Mouse (Mus musculus) ZHBTc4 (cell line): ENCODE measurements around the gene Cfdp1.
"Not testable (repeated sequence)": the region's sequence is repeated elsewhere in the genome, so short reads cannot be mapped to it uniquely, and the experiment has no call there.

Experiments
- DNase-seq: peaks from one replicate; pipeline ENCODE4 v3.0.0-alpha.2; 2011; ENCODE audit warnings: low read depth, low spot score

Cfdp1 gene

DNA sequence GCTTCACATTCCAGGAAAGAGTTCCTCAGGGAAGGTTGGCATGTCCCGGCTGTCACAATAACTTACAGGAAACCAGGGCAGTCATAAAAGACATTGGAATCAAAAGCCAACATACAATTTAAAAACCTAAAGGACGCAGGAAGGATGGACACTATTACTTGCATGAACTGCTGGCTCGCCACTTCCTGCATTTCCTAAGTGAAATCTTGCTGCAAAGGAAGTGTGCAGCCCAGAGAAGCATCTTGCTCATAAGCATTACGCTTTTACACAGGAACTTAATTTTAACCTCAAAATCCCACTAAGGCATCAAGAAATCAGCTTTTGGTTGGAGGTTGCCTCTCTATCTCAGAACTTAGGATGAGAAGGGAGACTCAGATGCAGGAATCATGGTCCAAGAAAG lies 9.2 kb upstream of the Cfdp1 start:
- no peak for DNase-seq

DNA sequence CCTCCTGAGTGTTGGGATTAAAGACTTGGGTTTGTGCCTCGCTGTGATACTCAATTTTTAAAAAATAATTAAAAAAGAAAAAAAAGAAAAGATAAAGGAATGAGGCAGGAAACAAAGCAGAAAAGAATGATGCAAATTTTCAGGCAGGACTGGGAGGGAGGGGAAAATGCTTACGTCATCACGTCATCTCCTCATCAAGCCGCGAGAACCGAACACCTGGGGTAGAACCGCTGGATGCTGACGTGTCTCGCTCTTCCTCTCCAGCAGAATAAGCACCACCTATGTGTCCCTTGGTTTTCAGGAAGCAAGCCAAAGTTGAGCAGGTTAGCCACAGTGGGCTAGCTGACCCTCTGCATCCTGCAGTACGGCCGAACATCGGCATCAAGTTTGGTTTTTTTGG lies 1.9 kb upstream of the Cfdp1 start:
- peak; percentile 76 for DNase-seq

DNA sequence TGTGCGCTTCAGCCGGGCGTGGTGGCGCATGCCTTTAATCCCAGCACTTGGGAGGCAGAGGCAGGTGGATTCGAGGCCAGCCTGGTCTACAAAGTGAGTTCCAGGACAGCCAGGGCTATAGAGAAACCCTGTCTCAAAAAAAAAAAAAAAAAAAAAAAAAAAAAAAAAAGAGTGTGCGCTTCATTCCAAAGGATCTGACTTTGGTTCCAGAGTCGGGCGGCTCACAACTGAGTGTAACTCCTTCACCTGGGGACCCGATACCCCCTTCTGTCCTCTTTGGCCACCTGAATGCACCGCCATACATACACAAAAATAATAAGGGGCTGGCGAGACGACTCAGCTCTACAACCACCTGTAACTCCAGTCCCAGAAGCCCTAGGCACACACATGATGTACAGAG lies 872 bp downstream of the Cfdp1 start:
- not testable (repeated sequence) for DNase-seq

DNA sequence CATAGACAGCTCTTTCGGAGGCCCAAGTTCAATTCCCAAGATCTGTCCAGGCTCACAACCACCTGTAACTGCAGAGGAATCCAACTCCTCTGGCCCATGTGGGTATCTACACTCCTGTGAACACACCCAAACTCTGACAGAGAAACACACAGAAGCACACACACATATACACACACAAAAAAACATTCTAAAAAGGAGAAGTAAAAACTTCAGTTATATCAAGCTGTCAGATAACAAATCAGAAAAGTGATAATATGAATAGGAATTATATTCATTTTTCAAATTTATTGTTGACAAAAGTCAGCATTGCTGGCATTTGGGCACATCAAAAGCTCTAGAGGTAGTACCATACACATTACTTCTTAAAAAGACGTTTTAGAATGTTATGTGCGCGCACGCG lies 7.3 kb downstream of the Cfdp1 start:
- DNase-seq: no peak

DNA sequence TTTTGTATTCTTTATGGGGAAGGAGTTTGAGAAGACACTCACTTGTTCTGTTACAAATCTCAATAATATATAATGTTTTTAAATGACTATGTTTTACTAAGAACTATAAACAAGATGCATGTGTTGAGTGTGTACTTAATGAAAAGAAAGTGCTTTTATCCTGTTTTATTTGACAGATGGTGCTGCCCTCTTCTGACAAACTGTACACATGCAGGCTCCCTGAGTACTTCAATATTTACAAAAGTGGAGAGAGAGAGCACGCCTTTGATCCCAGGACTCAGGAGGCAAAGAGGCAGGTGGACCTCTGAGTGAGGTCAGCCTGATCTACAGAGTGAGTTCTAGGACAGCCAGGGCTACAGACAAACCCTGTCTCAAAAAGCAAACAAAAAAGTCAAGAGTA lies 18.6 kb downstream of the Cfdp1 start:
- DNase-seq: peak; percentile 34

DNA sequence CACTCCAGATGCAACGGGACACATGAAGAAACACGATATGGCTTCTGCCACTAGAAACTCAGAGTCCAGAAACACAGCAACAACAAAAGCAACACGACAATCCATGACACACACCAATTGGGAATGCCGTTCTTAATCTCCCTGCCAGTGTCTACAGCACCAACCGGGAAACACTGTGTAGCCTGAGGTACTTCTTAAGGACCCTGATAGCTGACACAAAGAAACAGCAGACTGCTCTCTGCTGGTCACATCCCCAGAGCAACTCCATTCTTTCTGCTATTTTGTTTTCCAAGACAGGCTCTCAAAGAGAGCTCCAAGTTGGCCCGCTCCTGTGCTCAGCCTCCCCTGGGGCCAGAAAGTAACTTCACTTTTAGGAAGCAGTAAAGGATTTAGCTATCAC lies 20.1 kb downstream of the Cfdp1 start:
- DNase-seq: no peak

DNA sequence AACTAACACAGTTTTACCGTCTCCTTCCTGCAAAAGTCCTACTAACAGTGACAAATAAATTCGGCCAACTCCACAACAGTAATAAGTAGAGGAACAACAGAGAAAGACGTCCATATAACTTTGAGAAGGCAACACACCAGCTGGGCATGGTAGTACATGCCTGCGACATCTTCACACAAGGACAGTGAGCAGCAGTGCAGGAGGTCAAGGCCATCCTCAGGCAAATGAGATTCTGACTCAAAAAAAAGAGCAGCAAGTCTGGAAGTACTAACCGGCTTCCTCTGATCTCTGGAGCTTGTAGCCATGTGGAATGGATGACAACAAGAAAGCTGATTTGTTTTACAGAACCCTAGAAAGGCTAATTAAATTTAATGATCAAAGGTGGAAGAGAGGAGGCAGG lies 21.1 kb downstream of the Cfdp1 start:
- DNase-seq: no peak

DNA sequence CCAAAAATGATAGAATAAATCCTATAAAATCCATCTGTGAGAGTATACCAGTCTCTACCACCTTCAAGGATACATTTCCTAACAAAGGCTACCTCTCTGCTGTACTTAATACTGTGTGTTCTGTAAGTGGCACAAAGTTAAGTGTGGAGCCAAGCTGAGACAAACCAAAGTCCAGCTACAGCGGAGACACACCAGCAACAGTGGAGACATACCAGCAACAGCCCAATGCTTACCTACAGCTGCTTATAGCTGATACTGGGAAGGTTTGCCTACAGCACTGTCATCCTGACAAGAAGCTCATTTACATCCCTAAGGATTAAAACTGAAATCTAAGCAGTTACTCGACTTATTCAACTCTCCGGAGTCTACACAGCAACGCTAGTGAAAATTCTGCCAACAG lies 22.1 kb downstream of the Cfdp1 start:
- DNase-seq: no peak

DNA sequence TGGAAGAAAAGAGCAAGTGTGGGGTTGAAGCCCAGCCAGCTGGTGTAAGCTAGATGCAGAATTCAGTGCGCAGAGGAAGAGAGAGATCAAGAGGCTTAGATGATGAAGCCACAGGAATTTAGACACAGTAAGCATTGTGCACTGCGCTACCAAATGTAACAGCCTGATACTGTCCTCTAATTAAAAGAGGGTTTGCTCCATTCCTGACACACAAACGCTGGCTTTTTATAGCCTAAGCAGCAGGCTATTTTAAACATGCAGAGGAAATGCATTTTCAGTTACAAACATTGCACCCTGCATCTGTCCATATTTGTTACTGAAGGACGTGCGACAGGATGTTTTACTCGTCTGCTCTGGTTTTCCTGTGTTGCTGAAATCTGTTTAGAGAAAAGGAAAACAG lies 25.5 kb downstream of the Cfdp1 start:
- DNase-seq: no peak

DNA sequence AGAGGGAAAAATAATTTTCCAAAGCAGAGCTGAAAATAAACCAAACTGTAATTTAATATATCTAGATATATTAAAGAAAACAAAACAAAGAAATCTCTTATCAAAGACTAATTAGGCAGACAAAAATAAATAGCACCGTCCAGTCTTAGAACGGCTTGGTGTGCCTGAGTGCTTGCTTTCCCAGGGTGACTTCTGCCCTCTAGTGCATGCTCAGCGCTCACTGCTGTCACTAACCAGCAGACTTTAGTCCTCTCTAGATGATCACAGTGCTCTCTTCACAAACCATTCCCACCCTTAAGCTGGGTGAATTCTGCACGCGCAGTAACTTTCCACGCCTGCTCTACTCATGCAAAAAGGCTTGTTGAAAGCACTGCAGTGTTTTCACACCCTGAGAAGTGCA lies 28.9 kb downstream of the Cfdp1 start:
- peak; percentile 43 for DNase-seq

DNA sequence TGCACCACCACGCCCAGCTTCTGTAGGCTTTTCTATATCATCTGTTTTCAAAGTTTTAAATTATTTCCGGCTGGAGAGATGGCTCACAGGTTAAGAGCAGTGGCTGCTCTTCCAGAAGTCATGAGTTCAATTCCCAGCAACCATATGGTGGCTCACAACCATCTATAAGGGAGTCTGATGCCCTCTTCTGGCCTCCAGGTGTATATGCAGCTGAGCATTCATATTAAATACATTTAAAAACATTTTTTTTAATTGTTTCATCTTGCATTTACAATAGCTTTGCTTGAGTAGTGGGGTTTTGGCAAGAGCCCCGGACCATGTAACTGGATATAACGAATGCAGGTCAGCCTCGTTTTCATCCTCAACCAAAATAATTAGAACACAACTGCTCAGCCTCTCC lies 29.8 kb downstream of the Cfdp1 start:
- peak; percentile 38 for DNase-seq

DNA sequence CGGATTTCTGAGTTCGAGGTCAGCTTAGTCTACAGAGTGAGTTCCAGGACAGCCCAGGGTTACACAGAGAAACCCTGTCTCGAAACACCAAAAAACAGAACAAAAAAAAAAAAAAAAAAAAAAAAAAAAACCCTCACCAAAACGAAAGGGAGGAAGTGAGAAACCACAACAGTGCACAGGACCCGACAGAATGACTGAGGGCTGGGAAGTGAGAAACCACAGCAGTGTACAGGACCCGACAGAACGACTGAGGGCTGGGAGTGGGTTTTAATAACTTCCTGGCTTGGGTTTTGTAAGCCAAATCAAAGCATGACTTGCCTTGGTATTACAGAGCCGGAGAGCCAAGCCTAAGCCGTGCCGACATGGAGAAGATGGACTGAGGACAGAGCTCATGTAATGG lies 32.9 kb downstream of the Cfdp1 start:
- no peak for DNase-seq

DNA sequence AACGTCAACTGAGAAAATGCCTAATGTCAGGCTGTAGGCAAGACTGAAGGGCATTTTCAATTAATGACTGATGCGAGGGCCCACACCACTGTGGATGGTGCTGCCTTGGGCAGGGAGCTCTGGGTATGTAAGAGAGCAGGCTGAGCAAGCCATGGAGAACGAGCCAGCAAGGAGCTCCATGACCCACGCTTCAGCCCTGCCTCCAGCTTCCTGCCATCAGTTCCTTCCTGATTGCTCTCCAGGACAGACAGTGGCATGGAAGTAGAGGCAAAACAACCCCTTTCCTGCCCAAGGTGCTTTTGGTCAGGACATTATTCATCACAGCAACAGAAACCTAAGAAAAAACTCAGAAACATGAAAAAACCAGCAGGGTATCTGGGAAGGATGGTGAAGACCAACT lies 33.4 kb downstream of the Cfdp1 start:
- DNase-seq: no peak

DNA sequence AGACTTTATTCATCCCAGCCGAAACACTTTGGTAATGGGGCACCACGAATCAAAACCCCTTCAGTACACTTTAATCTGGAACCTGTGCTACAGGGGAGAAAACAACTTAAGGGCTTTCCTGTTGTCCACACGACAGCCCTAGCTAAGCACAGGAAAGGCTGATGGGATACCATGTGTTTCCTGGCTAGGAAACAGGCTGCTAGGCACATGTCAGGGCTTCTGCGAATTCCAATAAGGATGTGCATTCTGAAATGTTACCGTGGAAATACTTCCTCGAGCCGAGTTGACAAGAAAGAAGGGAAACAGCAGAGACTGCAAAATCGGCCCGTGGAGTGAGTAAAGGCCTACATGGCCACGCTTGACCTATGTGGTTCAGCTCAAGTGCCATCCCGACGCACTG lies 34.1 kb downstream of the Cfdp1 start:
- DNase-seq: no peak

DNA sequence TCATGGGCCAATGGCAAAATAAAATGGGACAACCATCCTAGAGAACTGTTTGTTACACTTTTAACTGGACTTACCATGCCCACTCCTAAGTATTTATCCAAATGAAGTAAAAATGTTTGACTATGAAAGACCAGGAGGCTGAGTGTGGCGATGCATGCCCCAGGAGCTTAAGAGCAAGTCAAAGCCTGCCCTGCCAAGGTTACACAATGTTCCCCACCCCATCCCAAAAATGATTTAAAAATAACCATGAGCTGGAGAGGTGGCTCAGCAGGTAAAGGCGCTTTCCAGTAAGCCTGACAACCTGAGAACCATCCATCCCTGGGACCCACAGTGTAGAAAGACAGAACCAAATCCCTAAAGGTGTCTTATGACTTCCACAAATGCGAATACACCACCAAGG lies 35.5 kb downstream of the Cfdp1 start:
- DNase-seq: no peak

DNA sequence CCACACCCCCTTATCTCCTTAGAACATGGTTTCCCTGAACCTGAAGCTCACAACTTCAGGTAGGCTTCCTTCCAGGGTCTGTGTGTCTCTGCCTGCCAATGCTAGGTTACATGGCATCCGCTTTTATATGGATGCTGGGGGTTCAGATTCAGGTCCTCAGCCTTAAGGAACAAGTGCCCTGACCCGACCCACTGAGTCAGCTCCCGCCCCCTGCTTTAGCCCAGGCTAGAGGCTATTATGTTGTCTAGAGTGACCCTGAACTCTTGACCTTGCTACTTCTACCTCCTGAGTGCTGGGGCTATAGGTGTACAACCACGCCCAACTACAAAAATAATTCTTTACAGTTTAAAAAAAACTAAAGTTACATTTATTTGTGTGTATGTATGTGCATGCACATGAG lies 39.0 kb downstream of the Cfdp1 start:
- DNase-seq: peak; percentile 43

DNA sequence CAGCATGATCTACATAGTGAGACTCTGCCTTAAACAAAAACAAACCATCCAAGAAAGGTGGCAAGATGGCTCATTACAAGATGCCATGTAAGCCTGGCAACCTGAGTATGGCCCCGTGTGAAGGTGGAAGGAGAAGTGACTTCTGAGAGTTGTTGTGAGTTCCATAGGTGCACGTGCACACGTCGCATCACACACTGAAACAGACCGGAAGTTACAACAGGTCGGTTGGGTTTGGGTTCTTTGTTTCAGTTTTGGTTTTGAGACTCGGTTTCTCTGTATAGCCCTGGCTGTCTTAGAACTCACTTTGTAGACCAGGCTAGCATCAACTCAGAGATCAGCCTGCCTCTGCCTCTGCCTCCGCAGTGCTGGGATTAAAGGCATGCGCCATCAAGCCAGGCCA lies 40.3 kb downstream of the Cfdp1 start:
- no peak for DNase-seq

DNA sequence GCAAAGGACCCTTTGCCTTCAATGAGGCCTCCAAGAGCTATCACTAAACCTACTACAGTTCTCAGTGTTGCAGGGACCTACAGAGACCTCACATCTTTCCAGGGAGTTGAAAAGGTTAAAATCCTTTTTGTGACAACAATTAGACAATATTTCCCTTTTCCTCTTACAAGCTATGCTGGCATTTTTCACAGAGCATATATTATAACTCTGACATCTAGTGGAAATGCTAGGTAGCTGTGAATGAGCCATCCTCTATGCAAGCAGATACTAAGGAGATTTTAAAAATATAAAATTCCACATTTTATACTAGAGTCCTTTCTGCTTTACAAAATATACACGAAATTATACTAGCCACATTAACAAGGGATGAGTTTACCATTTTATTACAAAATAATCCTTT lies 41.3 kb downstream of the Cfdp1 start:
- DNase-seq: no peak

DNA sequence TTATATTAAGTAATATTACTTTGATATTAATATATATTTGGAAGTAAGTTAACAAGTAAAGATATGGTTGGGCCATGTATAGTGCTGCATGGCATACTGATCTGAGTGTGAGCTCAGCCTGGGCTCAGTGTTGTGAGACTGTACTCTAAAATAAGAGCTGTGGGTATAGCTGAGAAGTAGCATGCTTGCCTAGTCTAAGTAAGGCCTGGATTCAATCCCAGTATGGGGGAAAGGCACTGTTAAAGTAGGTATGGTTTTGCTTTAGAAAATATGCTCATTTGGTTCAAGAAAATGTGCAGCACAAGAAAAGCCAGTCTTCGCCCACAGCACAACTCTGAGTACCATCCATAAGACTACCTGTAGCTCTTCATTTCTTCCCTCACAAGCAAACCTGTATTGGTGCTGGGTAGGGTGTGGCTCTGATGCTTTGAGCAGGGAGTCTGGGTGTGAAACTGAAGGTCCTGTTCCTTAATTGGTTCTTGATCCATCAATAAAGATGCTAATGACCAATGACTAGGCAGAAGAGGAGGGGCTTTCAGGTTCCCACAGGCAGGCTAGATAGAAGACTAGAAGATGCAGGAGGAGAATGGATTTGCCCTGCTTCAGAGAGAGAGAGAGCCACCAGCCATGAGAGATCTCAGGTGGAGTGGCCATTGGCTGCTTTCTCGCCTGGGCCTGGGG lies 43.3 kb downstream of the Cfdp1 start:
- DNase-seq: peak; percentile 84

DNA sequence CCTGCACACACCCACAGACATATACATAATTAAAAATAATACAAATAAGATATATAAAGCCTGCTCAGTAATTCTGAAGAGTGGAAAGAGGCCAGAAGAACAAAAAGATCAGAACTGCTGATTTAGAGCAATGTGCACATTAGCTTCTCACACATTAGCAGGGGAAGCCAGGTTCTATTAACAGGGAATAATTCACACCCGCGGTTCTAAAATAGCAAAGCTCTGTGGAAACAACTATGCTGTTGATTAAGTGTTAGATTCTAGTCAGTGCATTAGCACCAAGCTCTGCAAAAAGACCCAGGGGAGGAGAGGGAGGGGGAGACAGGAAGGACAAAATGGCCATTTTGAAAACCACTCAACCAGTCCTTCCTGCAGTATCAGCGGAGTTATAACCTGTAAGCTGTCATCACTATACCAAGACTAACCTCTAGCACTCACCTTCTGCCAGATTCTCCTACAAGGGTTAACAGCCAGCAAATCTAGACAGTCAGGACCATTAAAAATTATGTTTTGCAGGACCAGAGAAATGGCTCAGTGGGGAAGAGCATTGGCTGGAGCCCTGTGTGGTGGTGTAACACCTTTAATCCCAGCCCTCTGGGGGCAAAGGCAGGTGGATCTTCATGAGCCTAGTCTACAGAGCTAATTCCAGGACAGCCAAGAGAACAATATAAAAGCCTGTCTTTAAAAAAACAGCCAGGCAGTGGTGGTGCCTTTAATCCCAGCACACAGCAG lies 45.0 kb downstream of the Cfdp1 start:
- DNase-seq: no peak

DNA sequence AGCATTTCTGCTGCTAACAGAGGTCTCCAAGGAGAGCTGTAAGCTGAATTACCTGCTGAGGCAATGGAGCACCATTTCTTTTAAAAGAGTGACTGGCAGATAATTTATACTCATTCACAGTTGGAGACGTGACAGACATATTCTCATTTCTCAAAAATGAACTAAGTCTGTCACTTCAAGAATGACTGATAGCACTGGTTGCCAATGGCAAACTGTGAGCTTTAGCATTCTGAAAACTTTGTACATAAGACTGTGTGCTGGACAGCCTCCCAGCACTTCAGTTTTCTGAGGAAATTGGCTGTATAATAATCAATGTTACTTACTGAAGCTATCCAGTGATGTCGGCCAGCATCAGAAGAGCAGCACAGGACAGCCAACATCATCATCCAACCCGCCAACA lies 46.1 kb downstream of the Cfdp1 start:
- DNase-seq: no peak

DNA sequence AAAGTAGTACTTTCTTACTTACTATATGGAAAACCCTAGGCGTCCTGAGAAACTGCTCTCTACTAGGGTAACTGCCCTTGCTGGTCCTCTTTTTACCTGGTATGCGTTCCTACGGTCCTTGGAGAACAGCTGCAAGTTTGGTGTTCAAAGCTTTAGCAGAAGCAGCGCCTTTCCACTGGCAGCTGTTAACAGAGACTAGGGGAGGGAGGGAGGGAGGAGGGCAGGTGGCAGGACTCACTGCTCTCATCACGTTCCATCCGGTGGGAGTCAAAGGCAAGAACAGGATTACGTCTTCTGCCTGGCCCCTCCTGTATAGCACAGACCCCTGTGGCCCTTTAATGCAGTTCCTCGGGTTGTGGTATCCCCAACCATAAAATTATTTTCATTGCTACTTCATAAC lies 50.7 kb downstream of the Cfdp1 start:
- no peak for DNase-seq

DNA sequence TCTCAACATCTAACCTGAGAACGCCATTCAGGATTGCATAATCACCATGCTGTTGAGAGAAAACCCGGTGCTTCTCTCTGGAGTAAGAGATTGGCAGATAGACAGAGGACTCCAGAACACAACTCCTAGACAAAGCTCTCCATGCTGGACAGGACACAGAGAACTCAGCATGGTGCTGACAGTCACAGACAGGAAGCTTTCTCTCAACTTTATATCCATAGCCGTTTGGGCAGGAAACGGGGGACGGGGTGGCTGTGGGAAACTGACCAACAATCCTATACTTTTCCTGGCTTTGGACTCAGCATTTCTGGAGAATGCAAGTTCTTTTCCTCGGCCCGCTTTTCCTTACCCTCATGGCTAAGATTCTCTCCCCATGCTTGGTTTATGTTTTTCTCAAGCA lies 51.8 kb downstream of the Cfdp1 start:
- no peak for DNase-seq

DNA sequence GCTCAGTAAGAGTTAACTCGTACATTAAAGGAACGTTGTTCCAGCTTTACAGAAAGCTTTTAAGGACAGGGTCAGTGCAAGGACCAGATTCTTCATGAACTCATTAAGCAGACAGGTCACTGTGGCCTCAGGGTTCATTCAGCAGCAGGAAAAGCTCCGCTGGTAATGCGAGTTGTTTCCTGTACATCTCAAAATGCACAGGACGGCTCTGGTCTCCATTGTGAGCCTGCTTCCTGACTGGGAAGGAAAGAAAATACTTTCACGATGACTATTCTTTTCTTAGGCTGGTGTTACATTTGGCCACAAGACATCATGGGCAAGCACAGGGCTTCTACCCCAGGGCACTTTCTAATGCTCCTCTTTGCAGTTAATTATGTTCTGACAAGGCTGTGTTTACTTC lies 52.6 kb downstream of the Cfdp1 start:
- no peak for DNase-seq
